Mouse (Mus musculus): ENCODE results near the gene Ddx47. TPM values are rescaled to one million over a fixed set of nuclear protein-coding genes. Genes with fewer than 3 reads are reported as not detected.

The Ddx47 gene
- 171 TPM for polyA plus RNA-seq (2017; shearing (Covaris generic))

GRCm38 (mm10) chr6:135011048-135011733 lies at the start of gene Ddx47:
TSS of gene Ddx47 (plus strand) at chr6:135011612.

GRCm38 (mm10) chr6:134981231-134982062 lies 30.0 kb upstream of the Ddx47 start, which contains the start of gene Apold1:
TSS of gene Apold1 (plus strand) at chr6:134981718.

GRCm38 (mm10) chr6:135065236-135065957 lies 54.0 kb downstream of the Ddx47 start, which contains the start of gene Gprc5a:
TSS of gene Gprc5a (plus strand) at chr6:135065651.

Other genes with a start within 250 kb of the Ddx47 start
- 1.6 TPM for gene Dusp16, start 219.0 kb upstream of the Ddx47 start, polyA plus RNA-seq (2017; shearing (Covaris generic))
- 42.9 TPM for gene Crebl2, start 181.5 kb upstream of the Ddx47 start, polyA plus RNA-seq (2017; shearing (Covaris generic))
- gene Gpr19, start 113.0 kb upstream of the Ddx47 start, polyA plus RNA-seq (2017; shearing (Covaris generic)): 12.2 TPM
- gene Cdkn1b, start 91.2 kb upstream of the Ddx47 start, polyA plus RNA-seq (2017; shearing (Covaris generic)): 48.2 TPM
- gene Apold1, start 29.9 kb upstream of the Ddx47 start, polyA plus RNA-seq (2017; shearing (Covaris generic)): 0.15 TPM
- 0.47 TPM for gene Gprc5a, start 54.0 kb downstream of the Ddx47 start, polyA plus RNA-seq (2017; shearing (Covaris generic))
- not detected for gene Gprc5d, start 106.7 kb downstream of the Ddx47 start, polyA plus RNA-seq (2017; shearing (Covaris generic))
- 29.4 TPM for gene Fam234b, start 186.4 kb downstream of the Ddx47 start, polyA plus RNA-seq (2017; shearing (Covaris generic))
- 0.53 TPM for gene Hebp1, start 186.4 kb downstream of the Ddx47 start, polyA plus RNA-seq (2017; shearing (Covaris generic))
- gene Gsg1, start 242.7 kb downstream of the Ddx47 start, polyA plus RNA-seq (2017; shearing (Covaris generic)): not detected